Mouse (Mus musculus): ENCODE results near the gene Olfr15. TPM values are rescaled to one million over a fixed set of nuclear protein-coding genes. Genes with fewer than 3 reads are reported as not detected.
"Not testable (repeated sequence)": the region's sequence is repeated elsewhere in the genome, so short reads cannot be mapped to it uniquely, and the experiment has no call there.

Gene Olfr15
- polyA plus RNA-seq (2012; rRNA removed), result not detected in 2 replicates

- no peak within 1 kb of the TSS for H3K4me3 ChIP-seq (replicated peaks; ENCODE audit: insufficient read depth, low read depth, low read length)
- H3K27me3 ChIP-seq (ENCODE audit: control insufficient read depth, insufficient read depth, low read length), result no peaks in the 10 kb centered on the region
- DNase-seq, result no peak
- no peaks in the 10 kb centered on the region for H3K4me1 ChIP-seq (ENCODE audit: control insufficient read depth, insufficient read depth, low read length)
- H3K27ac ChIP-seq (ENCODE audit: insufficient read depth, low read length), result no peak within 1 kb of the TSS
- TF ChIP-seq CTCF (IDR thresholded peaks at IDR 0.05; ENCODE audit: borderline replicate concordance, insufficient read depth, low read depth, low read length), result no peak
- TF ChIP-seq POLR2A (IDR thresholded peaks at IDR 0.05; ENCODE audit: borderline replicate concordance, insufficient read depth, low read length), result no peak
Measured at GRCm38 (mm10) chr16:3830588-3831109, at the start of gene Olfr15. Olfr15 (plus strand) TSS chr16:3830878.

DNA sequence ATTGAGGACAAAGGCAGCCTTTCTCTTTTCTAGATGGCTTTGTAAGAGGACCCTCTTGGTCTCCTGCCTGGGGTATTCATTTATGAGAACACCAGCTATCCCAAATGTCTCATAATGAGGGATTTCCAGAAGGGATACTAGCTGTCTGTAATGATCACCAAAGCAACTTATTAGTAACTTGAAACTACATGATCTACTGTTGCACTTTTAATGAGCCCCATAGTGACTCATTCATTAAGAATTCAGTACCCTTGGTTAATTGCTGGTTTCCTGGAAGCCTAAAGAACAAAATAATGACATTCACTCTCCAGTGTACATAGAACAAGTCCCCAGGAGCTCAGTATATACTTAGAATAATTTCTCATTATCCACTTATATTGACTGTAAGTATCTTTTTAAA is 49.4 kb upstream of the Olfr15 start:
- Histone ChIP-seq H3K27me3 (ENCODE audit: control insufficient read depth, insufficient read depth, low read length) (no peaks in the 10 kb centered on the region), H3K27ac (ENCODE audit: insufficient read depth, low read length) (no peak overlapping the region), H3K4me1 (ENCODE audit: control insufficient read depth, insufficient read depth, low read length) (no peaks in the 10 kb centered on the region), H3K4me3 (replicated peaks; ENCODE audit: insufficient read depth, low read depth, low read length) (no peak overlapping the region)
- no peak for TF ChIP-seq CTCF (IDR thresholded peaks at IDR 0.05; ENCODE audit: borderline replicate concordance, insufficient read depth, low read depth, low read length)
- no peak for TF ChIP-seq POLR2A (IDR thresholded peaks at IDR 0.05; ENCODE audit: borderline replicate concordance, insufficient read depth, low read length)
- DNase-seq, result no peak

- no peak for DNase-seq
- Histone ChIP-seq H3K4me3 (replicated peaks; ENCODE audit: insufficient read depth, low read depth, low read length) (no peak overlapping the region), H3K27ac (ENCODE audit: insufficient read depth, low read length) (no peak overlapping the region), H3K27me3 (ENCODE audit: control insufficient read depth, insufficient read depth, low read length) (no peaks in the 10 kb centered on the region), H3K4me1 (ENCODE audit: control insufficient read depth, insufficient read depth, low read length) (no peaks in the 10 kb centered on the region)
- TF ChIP-seq POLR2A (IDR thresholded peaks at IDR 0.05; ENCODE audit: borderline replicate concordance, insufficient read depth, low read length), result no peak
- no peak for TF ChIP-seq CTCF (IDR thresholded peaks at IDR 0.05; ENCODE audit: borderline replicate concordance, insufficient read depth, low read depth, low read length)
Measured at GRCm38 (mm10) chr16:3788394-3788793, 42.3 kb upstream of the Olfr15 start.

GRCm38 (mm10) chr16:3808176-3808575 is 22.5 kb upstream of the Olfr15 start:
- no peak for TF ChIP-seq CTCF (IDR thresholded peaks at IDR 0.05; ENCODE audit: borderline replicate concordance, insufficient read depth, low read depth, low read length)
- WGBS, result 50% methylated on average over 3 of the region's 3 CpGs
- DNase-seq, result no peak
- no peaks in the 10 kb centered on the region for H3K4me1 ChIP-seq (ENCODE audit: control insufficient read depth, insufficient read depth, low read length)
- H3K27ac ChIP-seq (ENCODE audit: insufficient read depth, low read length), result no peak overlapping the region
- H3K4me3 ChIP-seq (replicated peaks; ENCODE audit: insufficient read depth, low read depth, low read length), result no peak overlapping the region
- no peaks in the 10 kb centered on the region for H3K27me3 ChIP-seq (ENCODE audit: control insufficient read depth, insufficient read depth, low read length)

- H3K27me3 ChIP-seq (ENCODE audit: control insufficient read depth, insufficient read depth, low read length); H3K4me3 ChIP-seq (replicated peaks; ENCODE audit: insufficient read depth, low read depth, low read length); DNase-seq; H3K4me1 ChIP-seq (ENCODE audit: control insufficient read depth, insufficient read depth, low read length); H3K27ac ChIP-seq (ENCODE audit: insufficient read depth, low read length): not testable (repeated sequence)
- 81% methylated on average over 6 of the region's 6 CpGs for WGBS
Measured at GRCm38 (mm10) chr16:3814667-3815066, 16.0 kb upstream of the Olfr15 start.

DNA sequence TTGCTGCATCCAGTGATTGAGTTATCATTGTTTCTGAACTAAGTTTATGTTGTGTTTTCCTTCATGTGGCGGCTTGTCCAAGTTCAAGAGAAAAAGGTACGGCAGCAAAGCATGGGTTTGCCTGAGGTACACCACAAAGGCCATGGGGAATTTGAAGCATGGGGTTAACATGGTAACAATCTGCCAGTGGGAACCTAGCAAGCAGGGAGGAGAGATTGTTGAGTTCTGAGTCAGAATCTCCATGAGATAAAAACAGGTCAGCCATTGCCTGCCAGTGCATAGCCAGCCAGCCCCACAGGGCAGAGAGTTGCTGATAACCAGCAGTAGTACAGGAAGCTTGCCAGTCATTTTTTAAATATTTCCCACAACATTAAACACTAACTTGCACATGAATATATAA is 10.5 kb upstream of the Olfr15 start:
- Histone ChIP-seq H3K4me1 (ENCODE audit: control insufficient read depth, insufficient read depth, low read length) (no peaks in the 10 kb centered on the region), H3K27me3 (ENCODE audit: control insufficient read depth, insufficient read depth, low read length) (no peaks in the 10 kb centered on the region), H3K4me3 (replicated peaks; ENCODE audit: insufficient read depth, low read depth, low read length) (no peak overlapping the region), H3K27ac (ENCODE audit: insufficient read depth, low read length) (no peak overlapping the region)
- 92% methylated on average over 2 of the region's 2 CpGs for WGBS
- DNase-seq, result no peak
- no peak for TF ChIP-seq POLR2A (IDR thresholded peaks at IDR 0.05; ENCODE audit: borderline replicate concordance, insufficient read depth, low read length)
- no peak for TF ChIP-seq CTCF (IDR thresholded peaks at IDR 0.05; ENCODE audit: borderline replicate concordance, insufficient read depth, low read depth, low read length)

DNA sequence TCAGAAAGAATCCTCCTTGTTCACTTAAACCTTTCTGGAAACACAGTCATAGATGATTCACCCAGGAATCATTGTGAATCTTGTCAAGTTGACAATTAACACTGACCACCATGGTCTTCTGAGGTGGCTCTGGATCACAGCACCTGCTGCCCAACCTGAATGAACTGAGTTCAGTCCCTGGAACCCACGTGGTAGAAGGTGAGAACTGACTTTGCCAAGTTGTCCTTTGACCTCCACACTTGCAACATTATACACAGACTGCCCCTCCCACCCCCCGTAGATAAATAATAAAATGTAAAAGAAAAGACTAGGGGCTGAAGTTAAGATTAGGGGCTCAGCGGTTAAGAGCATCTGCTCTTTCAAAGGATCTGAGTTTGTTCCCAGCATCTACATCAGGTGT is 2.7 kb upstream of the Olfr15 start:
- no peak for DNase-seq
- Histone ChIP-seq H3K4me1 (ENCODE audit: control insufficient read depth, insufficient read depth, low read length) (no peaks in the 10 kb centered on the region), H3K4me3 (replicated peaks; ENCODE audit: insufficient read depth, low read depth, low read length) (no peak overlapping the region), H3K27ac (ENCODE audit: insufficient read depth, low read length) (no peak overlapping the region), H3K27me3 (ENCODE audit: control insufficient read depth, insufficient read depth, low read length) (no peaks in the 10 kb centered on the region)
- 59% methylated on average over 3 of the region's 3 CpGs for WGBS
- TF ChIP-seq POLR2A (IDR thresholded peaks at IDR 0.05; ENCODE audit: borderline replicate concordance, insufficient read depth, low read length) (no peak), CTCF (IDR thresholded peaks at IDR 0.05; ENCODE audit: borderline replicate concordance, insufficient read depth, low read depth, low read length) (no peak)

DNA sequence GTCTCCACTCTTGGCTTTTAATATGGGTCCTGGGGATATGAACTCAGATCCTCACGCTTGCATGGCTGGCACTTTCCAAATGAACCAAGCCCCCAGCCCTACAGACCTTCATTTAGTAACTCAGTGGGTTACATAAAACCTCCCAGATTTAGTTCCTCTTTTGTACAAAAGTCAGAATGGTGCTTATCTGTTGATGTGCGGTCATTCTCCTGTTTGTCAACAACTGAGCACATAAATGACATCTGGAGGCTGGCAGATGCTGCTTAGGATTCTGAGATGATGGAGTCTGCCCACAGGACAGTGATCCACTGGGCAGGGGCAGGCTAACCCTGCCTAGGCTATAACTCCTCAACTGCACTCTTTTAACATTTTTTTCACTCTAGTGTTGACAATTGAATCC is 951 bp upstream of the Olfr15 start:
- no peaks in the 10 kb centered on the region for H3K4me1 ChIP-seq (ENCODE audit: control insufficient read depth, insufficient read depth, low read length)
- H3K27me3 ChIP-seq (ENCODE audit: control insufficient read depth, insufficient read depth, low read length), result no peaks in the 10 kb centered on the region
- no peak overlapping the region for H3K4me3 ChIP-seq (replicated peaks; ENCODE audit: insufficient read depth, low read depth, low read length)
- TF ChIP-seq POLR2A (IDR thresholded peaks at IDR 0.05; ENCODE audit: borderline replicate concordance, insufficient read depth, low read length), result no peak
- no peak for TF ChIP-seq CTCF (IDR thresholded peaks at IDR 0.05; ENCODE audit: borderline replicate concordance, insufficient read depth, low read depth, low read length)
- H3K27ac ChIP-seq (ENCODE audit: insufficient read depth, low read length), result no peak overlapping the region
- 84% methylated on average over 2 of the region's 2 CpGs for WGBS
- no peak for DNase-seq

GRCm38 (mm10) chr16:3835461-3835860 is 4.8 kb downstream of the Olfr15 start:
- TF ChIP-seq CTCF (IDR thresholded peaks at IDR 0.05; ENCODE audit: borderline replicate concordance, insufficient read depth, low read depth, low read length) (no peak), POLR2A (IDR thresholded peaks at IDR 0.05; ENCODE audit: borderline replicate concordance, insufficient read depth, low read length) (no peak)
- 69% methylated on average over 2 of the region's 2 CpGs for WGBS

More at GRCm38 (mm10) chr16:3835461-3835860, 4.8 kb downstream of the Olfr15 start:
- H3K27ac ChIP-seq (ENCODE audit: insufficient read depth, low read length), result no peak overlapping the region
- no peak overlapping the region for H3K4me3 ChIP-seq (replicated peaks; ENCODE audit: insufficient read depth, low read depth, low read length)
- no peaks in the 10 kb centered on the region for H3K4me1 ChIP-seq (ENCODE audit: control insufficient read depth, insufficient read depth, low read length)
- DNase-seq, result no peak
- no peaks in the 10 kb centered on the region for H3K27me3 ChIP-seq (ENCODE audit: control insufficient read depth, insufficient read depth, low read length)
